Mouse (Mus musculus) right cerebral cortex, postnatal 4 days (tissue): ENCODE measurements around the gene Tnfrsf25.

Experiments used
- DNase-seq: peaks from one replicate; pipeline ENCODE4 v3.0.0-alpha.2; 2022

The Tnfrsf25 gene

GRCm38 (mm10) chr4:152146033-152146827 lies 30.5 kb downstream of the Tnfrsf25 start:
- DNase-seq = no peak

GRCm38 (mm10) chr4:152150546-152150945 lies 34.8 kb downstream of the Tnfrsf25 start:
- DNase-seq = no peak

- no peak for DNase-seq
These were observed 35.8 kb downstream of the Tnfrsf25 start for GRCm38 (mm10) chr4:152151451-152151965.

GRCm38 (mm10) chr4:152151966-152152544 lies 36.3 kb downstream of the Tnfrsf25 start, which contains the start of gene Espn:
Gene Espn, minus strand, starts transcription at chr4:152152371.
- no peak for DNase-seq

GRCm38 (mm10) chr4:152153771-152154177 lies 38.0 kb downstream of the Tnfrsf25 start:
- peak; percentile 93 for DNase-seq

GRCm38 (mm10) chr4:152155019-152155418 lies 39.3 kb downstream of the Tnfrsf25 start:
- no peak for DNase-seq

GRCm38 (mm10) chr4:152157779-152158584 lies 42.2 kb downstream of the Tnfrsf25 start:
- DNase-seq = peak; percentile 68

GRCm38 (mm10) chr4:152158585-152159284 lies 43.0 kb downstream of the Tnfrsf25 start, which contains the start of gene Hes2:
Gene Hes2, plus strand, starts transcription at chr4:152158867.
- no peak for DNase-seq

- DNase-seq = no peak
These were observed 43.5 kb downstream of the Tnfrsf25 start for GRCm38 (mm10) chr4:152159285-152159678.

- no peak for DNase-seq
These were observed 45.0 kb downstream of the Tnfrsf25 start for GRCm38 (mm10) chr4:152160748-152161147.

- DNase-seq = no peak
These were observed 45.9 kb downstream of the Tnfrsf25 start for GRCm38 (mm10) chr4:152161601-152162000.

- no peak for DNase-seq
These were observed 47.0 kb downstream of the Tnfrsf25 start for GRCm38 (mm10) chr4:152162748-152163147.

- peak; percentile 83 for DNase-seq
These were observed 49.5 kb downstream of the Tnfrsf25 start for GRCm38 (mm10) chr4:152165036-152165931.

GRCm38 (mm10) chr4:152168052-152168451 lies 52.3 kb downstream of the Tnfrsf25 start:
- no peak for DNase-seq

- no peak for DNase-seq
These were observed 53.4 kb downstream of the Tnfrsf25 start for GRCm38 (mm10) chr4:152169103-152169502.
